Mouse (Mus musculus) CH12.LX (cell line): ENCODE measurements around the gene Hmmr.

ENCODE experiments used
- CTCF ChIP-seq, 2 experiments: IDR thresholded peaks in 1 of 2; conservative IDR thresholded peaks in 1 of 2; 2 replicates each; pipeline ENCODE4 v1.5.1; 2011 to 2012; ENCODE audit warnings: low read depth in 2 of 2, low read length in 2 of 2, improper control_type of control experiment in 1 of 2, inconsistent platforms in 1 of 2, mild to moderate bottlenecking in 1 of 2, moderate library complexity in 1 of 2
- E2F4 ChIP-seq: IDR thresholded peaks from 2 replicates; pipeline ENCODE4 v1.6.1; 2011; ENCODE audit warnings: low read depth, low read length, improper control_type of control experiment; ENCODE audit not compliant: insufficient replicate concordance
- ELF1 ChIP-seq: IDR thresholded peaks from 2 replicates; pipeline ENCODE4 v1.6.1; 2014; ENCODE audit warnings: low read depth, mild to moderate bottlenecking, inconsistent platforms, low read length, improper control_type of control experiment
- JUND ChIP-seq: conservative IDR thresholded peaks from 2 replicates; pipeline ENCODE4 v1.6.1; 2011; ENCODE audit warnings: low read depth, low read length, improper control_type of control experiment
- POLR2A ChIP-seq: IDR thresholded peaks from 2 replicates; pipeline ENCODE4 v1.6.1; 2011; ENCODE audit warnings: low read depth, mild to moderate bottlenecking, improper control_type of control experiment, low read length
- POLR2AphosphoS2 ChIP-seq: IDR thresholded peaks from 2 replicates; pipeline ENCODE4 v1.6.1; 2011; ENCODE audit warnings: low read depth, low read length, improper control_type of control experiment
- TCF12 ChIP-seq: IDR thresholded peaks from 2 replicates; pipeline ENCODE4 v1.6.1; 2014; ENCODE audit warnings: low read depth, mild to moderate bottlenecking, inconsistent platforms, low read length, improper control_type of control experiment

DNA sequence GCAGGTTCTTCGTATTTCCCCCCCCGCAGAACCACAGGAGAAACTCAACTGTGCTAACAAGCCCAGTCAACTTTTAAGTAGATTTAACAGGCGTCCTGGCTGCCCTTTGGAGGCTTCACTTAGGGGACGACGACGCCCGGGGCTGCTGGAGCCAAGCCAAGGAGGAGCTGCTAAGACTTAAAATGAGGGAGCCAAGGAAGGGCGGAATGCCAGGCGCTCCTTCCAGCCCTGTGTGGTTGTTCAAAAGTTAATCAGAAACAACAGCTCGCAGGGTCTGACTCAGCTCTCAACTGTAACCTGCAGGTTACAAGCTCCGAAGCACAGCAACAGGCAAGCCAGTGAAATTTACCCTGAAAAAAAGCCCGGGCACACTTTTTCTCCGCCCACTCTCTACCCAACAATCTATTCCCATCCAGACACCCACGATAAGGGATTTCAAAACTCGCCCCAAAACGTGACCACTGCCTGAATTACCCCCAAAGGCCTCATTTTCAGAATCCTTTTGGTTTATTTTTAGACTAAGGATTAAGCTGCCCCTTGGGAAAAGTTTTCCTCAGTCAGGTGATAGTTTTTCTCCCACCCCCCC lies 39.8 kb downstream of the Hmmr start:
- TF ChIP-seq ELF1 (no peak), POLR2AphosphoS2 (no peak), POLR2A (no peak), JUND (no peak), CTCF (conservative IDR thresholded peaks at IDR 0.05 in 1 of 2, IDR thresholded peaks at IDR 0.05 in 1 of 2; ENCODE audit: low read depth in 2 of 2, low read length in 2 of 2) (no peak), TCF12 (no peak), E2F4 (no peak)
